Mouse (Mus musculus) erythroblast, embryonic 14.5 days (primary cell): ENCODE results near the gene Tuba8. TPM values are rescaled to one million over a fixed set of nuclear protein-coding genes. Genes with fewer than 3 reads are reported as not detected.

ENCODE experiments used
- H3K27me3 ChIP-seq: 2 replicates; pipeline ENCODE4 v1.6.1; 2012; ENCODE audit warnings: inconsistent platforms; ENCODE audit not compliant: control insufficient read depth
- H3K36me3 ChIP-seq: 2 replicates; pipeline ENCODE4 v1.6.1; 2012; ENCODE audit warnings: mild to moderate bottlenecking, inconsistent platforms; ENCODE audit not compliant: control insufficient read depth
- H3K4me1 ChIP-seq: 2 replicates; pipeline ENCODE4 v1.6.1; 2012; ENCODE audit warnings: inconsistent platforms; ENCODE audit not compliant: control insufficient read depth
- H3K4me3 ChIP-seq: replicated peaks from 2 replicates; pipeline ENCODE3; 2012; ENCODE audit warnings: moderate library complexity, mild to moderate bottlenecking, inconsistent platforms
- H3K9me3 ChIP-seq: 2 replicates; pipeline ENCODE4 v1.6.1; 2012; ENCODE audit warnings: low read length, inconsistent platforms, mixed read lengths; ENCODE audit not compliant: control insufficient read depth
- GATA1 ChIP-seq: IDR thresholded peaks from 2 replicates; pipeline ENCODE4 v1.6.1; 2012; ENCODE audit warnings: low read length, inconsistent platforms, mixed read lengths
- TAL1 ChIP-seq: IDR thresholded peaks from 3 replicates; pipeline ENCODE4 v1.6.1; 2012; ENCODE audit warnings: low read length, inconsistent platforms, mixed read lengths
- polyA plus RNA-seq: library from polyadenylated mRNA; stranded (reverse); fragments of >175 nt; gene quantifications from 2 replicates; pipeline ENCODE4 v1.2.3, GENCODE M21; 2012

Gene Tuba8
- polyA plus RNA-seq, 1 experiment, result 0.01 TPM

DNA sequence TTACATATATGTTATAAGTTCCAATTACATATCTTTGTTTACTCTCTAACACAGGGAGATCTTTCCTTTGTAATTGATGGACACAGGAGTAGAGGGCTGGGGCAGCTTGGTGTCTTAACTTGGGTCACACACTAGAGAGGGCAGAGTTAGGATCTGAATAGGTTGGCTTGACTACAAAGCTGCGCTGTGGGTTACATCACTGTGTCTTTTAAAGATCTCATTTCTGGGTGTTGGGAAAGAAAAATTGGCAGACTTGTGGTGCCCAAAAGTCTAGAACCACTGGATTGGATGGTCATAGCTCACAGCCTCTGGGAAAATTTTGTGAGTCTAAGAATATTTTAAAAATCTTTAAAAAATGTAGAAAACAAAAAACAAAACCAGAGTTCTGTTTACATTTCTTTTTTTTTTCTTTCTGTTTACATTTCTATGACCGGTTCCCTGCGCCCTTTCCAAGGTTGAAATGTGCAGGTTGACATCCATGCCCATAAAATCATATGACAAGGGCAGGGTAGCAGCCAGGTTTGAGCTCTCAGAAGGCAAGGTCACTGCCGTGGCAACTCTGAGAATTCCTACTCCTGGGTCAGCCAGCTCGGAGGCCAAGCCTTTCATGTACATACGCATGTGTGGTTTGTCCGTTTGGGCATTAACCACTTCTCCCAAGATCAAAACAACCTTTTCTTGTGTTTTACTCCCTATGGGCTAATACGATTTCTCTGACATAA is 11.5 kb downstream of the Tuba8 start:
- no peak for TF ChIP-seq TAL1
- no peak for TF ChIP-seq GATA1
- no peak overlapping the region for H3K4me3 ChIP-seq
- no peaks in the 10 kb centered on the region for H3K27me3 ChIP-seq
- no peaks in the 10 kb centered on the region; the same call in 1 of the 2 replicates for H3K36me3 ChIP-seq
- no peaks in the 10 kb centered on the region for H3K9me3 ChIP-seq
- H3K4me1 ChIP-seq, result peaks cover 3% of the 10 kb centered on the region; the same call in 1 of the 2 replicates

DNA sequence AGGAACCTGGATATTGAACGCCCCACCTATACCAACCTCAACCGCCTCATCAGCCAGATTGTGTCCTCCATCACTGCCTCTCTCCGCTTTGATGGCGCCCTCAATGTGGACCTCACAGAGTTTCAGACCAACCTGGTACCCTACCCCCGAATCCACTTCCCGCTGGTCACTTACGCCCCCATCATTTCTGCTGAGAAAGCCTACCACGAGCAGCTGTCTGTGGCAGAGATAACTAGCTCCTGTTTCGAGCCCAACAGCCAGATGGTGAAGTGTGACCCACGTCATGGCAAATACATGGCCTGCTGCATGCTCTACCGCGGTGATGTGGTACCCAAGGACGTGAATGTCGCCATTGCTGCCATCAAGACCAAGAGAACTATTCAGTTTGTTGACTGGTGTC is 12.5 kb downstream of the Tuba8 start:
- no peaks in the 10 kb centered on the region; the same call in 1 of the 2 replicates for H3K36me3 ChIP-seq
- H3K27me3 ChIP-seq, result no peaks in the 10 kb centered on the region; the same call in 1 of the 2 replicates
- no peak overlapping the region for H3K4me3 ChIP-seq
- peaks cover 3% of the 10 kb centered on the region; the same call in 1 of the 2 replicates for H3K4me1 ChIP-seq
- H3K9me3 ChIP-seq, result no peaks in the 10 kb centered on the region
- TF ChIP-seq GATA1 (no peak), TAL1 (no peak)

- TF ChIP-seq GATA1 (no peak), TAL1 (no peak)
- peaks cover 3% of the 10 kb centered on the region; the same call in 1 of the 2 replicates for H3K4me1 ChIP-seq
- H3K36me3 ChIP-seq, result no peaks in the 10 kb centered on the region; the same call in 1 of the 2 replicates
- H3K27me3 ChIP-seq, result no peaks in the 10 kb centered on the region; the same call in 1 of the 2 replicates
- H3K4me3 ChIP-seq, result no peak overlapping the region
- H3K9me3 ChIP-seq, result no peaks in the 10 kb centered on the region
These were observed 13.6 kb downstream of the Tuba8 start for GRCm38 (mm10) chr6:121224067-121224466.

GRCm38 (mm10) chr6:121224993-121225392 is 14.5 kb downstream of the Tuba8 start:
- H3K4me1 ChIP-seq, result peaks cover 3% of the 10 kb centered on the region; the same call in 1 of the 2 replicates
- no peak for TF ChIP-seq GATA1
- no peak for TF ChIP-seq TAL1
- H3K9me3 ChIP-seq, result no peaks in the 10 kb centered on the region
- no peak overlapping the region for H3K4me3 ChIP-seq
- no peaks in the 10 kb centered on the region; the same call in 1 of the 2 replicates for H3K27me3 ChIP-seq
- H3K36me3 ChIP-seq, result no peaks in the 10 kb centered on the region; the same call in 1 of the 2 replicates

DNA sequence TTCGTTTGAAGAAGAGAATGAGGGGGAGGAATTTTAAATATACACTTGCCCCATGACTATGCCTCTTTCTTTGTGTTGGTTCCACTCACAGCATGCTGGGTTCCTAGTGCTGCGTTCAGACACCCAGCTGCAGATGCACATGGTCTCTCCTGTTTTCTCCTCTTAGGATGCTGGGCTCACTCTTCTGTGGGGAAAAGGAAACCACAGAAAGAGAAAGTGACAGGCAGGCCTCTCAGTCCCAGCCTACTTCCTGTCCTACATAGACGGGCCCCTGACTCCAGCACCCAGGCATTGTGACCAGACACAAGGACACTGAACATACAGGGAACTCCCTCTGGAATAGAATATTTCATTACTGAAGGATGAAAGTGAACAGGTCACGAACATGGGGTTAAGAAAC is 15.5 kb downstream of the Tuba8 start:
- no peaks in the 10 kb centered on the region; the same call in 1 of the 2 replicates for H3K36me3 ChIP-seq
- TF ChIP-seq TAL1 (no peak), GATA1 (no peak)
- H3K4me1 ChIP-seq, result peaks cover 3% of the 10 kb centered on the region; the same call in 1 of the 2 replicates
- H3K27me3 ChIP-seq, result no peaks in the 10 kb centered on the region; the same call in 1 of the 2 replicates
- H3K4me3 ChIP-seq, result no peak overlapping the region
- no peaks in the 10 kb centered on the region for H3K9me3 ChIP-seq

- TF ChIP-seq GATA1 (no peak), TAL1 (no peak)
- no peaks in the 10 kb centered on the region; the same call in 1 of the 2 replicates for H3K27me3 ChIP-seq
- H3K9me3 ChIP-seq, result no peaks in the 10 kb centered on the region
- no peaks in the 10 kb centered on the region; the same call in 1 of the 2 replicates for H3K36me3 ChIP-seq
- H3K4me3 ChIP-seq, result no peak overlapping the region
- H3K4me1 ChIP-seq, result peaks cover 3% of the 10 kb centered on the region; the same call in 1 of the 2 replicates
These were observed 16.2 kb downstream of the Tuba8 start for GRCm38 (mm10) chr6:121226744-121227143.

DNA sequence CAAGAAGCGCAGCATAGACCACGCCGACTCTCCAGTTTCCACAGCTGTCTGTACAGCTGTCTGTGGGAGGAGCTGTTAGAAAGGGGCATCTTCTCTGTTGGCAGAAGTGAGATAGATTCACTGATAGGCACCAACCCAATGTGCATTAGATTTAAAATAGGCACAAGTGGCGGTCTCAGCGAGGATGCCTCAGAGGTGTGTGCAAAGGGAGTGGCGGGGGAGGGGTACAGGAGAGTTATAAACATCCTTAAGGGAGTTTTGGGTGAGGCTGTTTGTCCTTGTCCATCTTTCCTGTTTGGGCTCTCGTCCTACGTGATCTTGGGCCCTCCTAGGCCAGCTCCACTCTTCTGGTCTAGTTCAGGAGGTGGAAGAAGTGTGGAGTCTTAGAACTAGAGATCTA is 17.9 kb downstream of the Tuba8 start:
- Histone ChIP-seq H3K4me1 (peaks cover 3% of the 10 kb centered on the region; the same call in 1 of the 2 replicates), H3K36me3 (no peaks in the 10 kb centered on the region)
- TF ChIP-seq GATA1 (no peak), TAL1 (no peak)

GRCm38 (mm10) chr6:121232652-121233051 is 22.2 kb downstream of the Tuba8 start:
- Histone ChIP-seq H3K4me3 (no peak overlapping the region), H3K4me1 (no peaks in the 10 kb centered on the region), H3K36me3 (no peaks in the 10 kb centered on the region), H3K9me3 (no peaks in the 10 kb centered on the region), H3K27me3 (no peaks in the 10 kb centered on the region)
- TF ChIP-seq GATA1 (no peak), TAL1 (no peak)

More for the DNA sequence above, 17.9 kb downstream of the Tuba8 start:
- no peak overlapping the region for H3K4me3 ChIP-seq
- no peaks in the 10 kb centered on the region; the same call in 1 of the 2 replicates for H3K27me3 ChIP-seq
- H3K9me3 ChIP-seq, result no peaks in the 10 kb centered on the region

GRCm38 (mm10) chr6:121236386-121236785 is 25.9 kb downstream of the Tuba8 start:
- Histone ChIP-seq H3K9me3 (no peaks in the 10 kb centered on the region), H3K4me1 (peaks cover 12% of the 10 kb centered on the region), H3K4me3 (no peak overlapping the region), H3K36me3 (no peaks in the 10 kb centered on the region), H3K27me3 (no peaks in the 10 kb centered on the region)
- TF ChIP-seq GATA1 (no peak), TAL1 (no peak)
